Mouse (Mus musculus) heart, postnatal 0 days (tissue): ENCODE measurements around the gene Pard3. TPM values are rescaled to one million over a fixed set of nuclear protein-coding genes. Genes with fewer than 3 reads are reported as not detected.

Experiments
- ATAC-seq: fragments of 200-750 bp; cut with Nextera tagmentation; 2 replicates; pipeline ENCODE4 v1.8.0; 2017; ENCODE audit warnings: low read depth, moderate number of reproducible peaks, moderate library complexity; ENCODE audit not compliant: insufficient read depth
- DNase-seq: peaks from one replicate; pipeline ENCODE4 v3.0.0-alpha.2; 2016; ENCODE audit warnings: low spot score
- H3K27ac ChIP-seq: fragments of 300-500 bp; sonication (generic); 2 replicates; pipeline ENCODE4 v1.5.1; 2014; ENCODE audit warnings: low read depth, mild to moderate bottlenecking
- H3K27me3 ChIP-seq: fragments of 300-500 bp; sonication (generic); 2 replicates; pipeline ENCODE4 v1.6.1; 2014; ENCODE audit warnings: low read length, mixed read lengths; ENCODE audit not compliant: control insufficient read depth, insufficient read depth
- H3K36me3 ChIP-seq: fragments of 300-500 bp; sonication (generic); replicated peaks from 2 replicates; pipeline ENCODE4 v1.6.1; 2014; ENCODE audit warnings: low read length, mixed read lengths; ENCODE audit not compliant: control insufficient read depth, insufficient read depth
- H3K4me1 ChIP-seq: fragments of 300-500 bp; sonication (generic); 2 replicates; pipeline ENCODE4 v1.6.1; 2014; ENCODE audit warnings: antibody characterized with exemption; ENCODE audit not compliant: control insufficient read depth, insufficient read depth
- H3K4me2 ChIP-seq: fragments of 300-500 bp; sonication (generic); 2 replicates; pipeline ENCODE4 v1.6.1; 2014; ENCODE audit warnings: low read depth, mild to moderate bottlenecking, low read length, moderate library complexity
- H3K4me3 ChIP-seq: fragments of 300-500 bp; sonication (generic); 2 replicates; pipeline ENCODE4 v1.5.1; 2014; ENCODE audit warnings: low read depth, low read length
- H3K9ac ChIP-seq: fragments of 300-500 bp; sonication (generic); replicated peaks from 2 replicates; pipeline ENCODE4 v1.6.1; 2014; ENCODE audit warnings: low read depth, low read length, mixed read lengths
- H3K9me3 ChIP-seq: fragments of 300-500 bp; sonication (generic); replicated peaks from 2 replicates; pipeline ENCODE4 v1.6.1; 2016; ENCODE audit warnings: low read length; ENCODE audit not compliant: control insufficient read depth
- CTCF ChIP-seq: IDR thresholded peaks from 2 replicates; pipeline ENCODE4 v1.5.1; 2016; ENCODE audit warnings: antibody characterized with exemption, control low read depth, low read depth
- EP300 ChIP-seq: IDR thresholded peaks from 2 replicates; pipeline ENCODE4 v1.6.1; 2016; ENCODE audit warnings: antibody characterized with exemption, low read depth
- WGBS: fragments of 180-500 bp; shearing (Covaris S2); extraction: QIAGEN DNeasy Blood & Tissue Kit; methylation state at CpG from one replicate; pipeline ENCODE4 v1.1.7; 2014; 5-methylcytosine and 5-hydroxymethylcytosine counted together
- polyA plus RNA-seq: library from polyadenylated mRNA; unstranded; fragments of >200 nt; fragmentation: Nextera tagmentation; extraction: Ambion mirVana; gene quantifications from 2 replicates; pipeline ENCODE4 v1.2.1, GENCODE M21; 2015
- total RNA-seq: library from RNA; depleted of rRNA; stranded (reverse); fragments of >200 nt; gene quantifications from 2 replicates; pipeline ENCODE4 v1.2.3, GENCODE M21; 2014; ENCODE audit warnings: low replicate concordance

The Pard3 gene
- total and polyA plus RNA-seq, 2 experiments from 2014 or later: 9.2 to 13.8 TPM

DNA sequence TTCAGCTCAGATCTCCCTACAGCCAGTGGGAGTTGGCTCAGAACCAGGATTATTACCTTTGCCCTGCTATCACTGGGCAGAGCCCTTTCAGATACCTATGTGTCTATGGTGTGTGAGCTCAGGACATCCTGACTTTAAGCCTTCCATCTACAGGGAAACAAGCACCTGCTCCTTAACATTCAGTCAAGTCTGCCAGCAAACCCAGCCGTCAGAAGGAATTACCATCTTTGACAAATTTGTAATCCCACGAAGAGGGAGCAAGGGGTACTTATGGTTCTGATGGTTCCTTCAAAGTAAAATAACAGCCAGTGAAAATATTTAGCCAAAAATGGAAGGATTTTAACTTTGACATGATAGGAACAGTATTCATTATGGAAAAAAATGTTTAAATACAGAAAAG lies 466.1 kb downstream of the Pard3 start:
- DNase-seq (no peak), ATAC-seq (no peak)
- H3K4me2 ChIP-seq: no peak overlapping the region
- no peaks in the 10 kb centered on the region for H3K4me1 ChIP-seq
- 90% methylated on average over 2 of the region's 2 CpGs for WGBS
- H3K9ac ChIP-seq: no peak overlapping the region
- no peaks in the 10 kb centered on the region for H3K9me3 ChIP-seq
- TF ChIP-seq EP300: no peak
- TF ChIP-seq CTCF: no peak
- no peak overlapping the region for H3K27ac ChIP-seq
- H3K4me3 ChIP-seq: no peak overlapping the region
- H3K36me3 ChIP-seq: no peaks in the 10 kb centered on the region
- no peaks in the 10 kb centered on the region for H3K27me3 ChIP-seq

DNA sequence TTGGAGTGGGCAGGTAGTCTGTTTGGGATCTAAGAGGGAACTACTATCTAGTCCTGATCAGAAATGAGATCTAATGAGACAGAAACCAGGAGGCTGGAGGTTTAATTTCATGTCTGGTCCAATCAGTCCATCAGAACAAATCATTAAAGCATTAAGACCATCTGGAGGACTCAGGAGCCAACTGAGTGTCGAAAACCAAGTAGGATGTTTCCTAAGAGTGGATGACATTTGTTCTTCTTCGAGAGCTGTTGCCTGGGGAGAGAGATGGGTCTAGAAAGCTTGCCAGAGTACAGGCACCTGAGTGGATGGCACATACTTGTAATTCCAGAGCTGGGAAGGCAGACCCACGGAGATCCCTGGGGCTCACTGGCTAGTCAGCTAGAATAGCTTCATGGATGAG lies 468.2 kb downstream of the Pard3 start:
- ATAC-seq: no peak

DNA sequence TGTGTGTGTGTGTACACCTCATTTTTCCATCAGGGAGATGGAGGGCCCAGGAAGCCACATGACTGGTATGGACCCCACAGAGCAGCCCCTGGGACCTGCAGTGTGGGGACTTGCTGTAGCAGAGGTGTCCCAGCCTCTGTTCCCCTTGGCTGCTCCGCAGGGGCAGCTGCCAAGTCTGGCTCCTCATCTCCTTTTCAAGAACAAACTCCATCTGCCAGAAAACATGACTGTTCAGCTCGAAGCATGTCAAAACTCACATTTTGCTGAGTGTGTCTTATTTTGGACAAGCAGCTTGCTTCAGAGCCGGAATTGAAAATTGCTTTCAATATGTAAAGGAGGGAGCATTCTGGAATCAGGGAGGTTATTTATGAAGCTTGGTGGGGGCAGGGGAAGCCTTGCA lies 471.1 kb downstream of the Pard3 start:
- no peak overlapping the region for H3K27ac ChIP-seq
- ATAC-seq: no peak
- no peak overlapping the region for H3K4me2 ChIP-seq
- H3K36me3 ChIP-seq: no peaks in the 10 kb centered on the region
- no peaks in the 10 kb centered on the region for H3K9me3 ChIP-seq
- no peak for DNase-seq
- 65% methylated on average over 3 of the region's 3 CpGs for WGBS
- TF ChIP-seq EP300 (no peak), CTCF (no peak)
- H3K4me1 ChIP-seq: no peaks in the 10 kb centered on the region
- no peak overlapping the region for H3K9ac ChIP-seq
- H3K4me3 ChIP-seq: no peak overlapping the region
- H3K27me3 ChIP-seq: no peaks in the 10 kb centered on the region

More for the DNA sequence above, 468.2 kb downstream of the Pard3 start:
- Histone ChIP-seq H3K27ac (no peak overlapping the region), H3K9ac (no peak overlapping the region), H3K4me1 (no peaks in the 10 kb centered on the region), H3K27me3 (no peaks in the 10 kb centered on the region), H3K9me3 (no peaks in the 10 kb centered on the region), H3K4me3 (no peak overlapping the region), H3K36me3 (no peaks in the 10 kb centered on the region), H3K4me2 (no peak overlapping the region)
- 57% methylated on average over 3 of the region's 3 CpGs for WGBS
- TF ChIP-seq EP300 (no peak), CTCF (no peak)
- no peak for DNase-seq

DNA sequence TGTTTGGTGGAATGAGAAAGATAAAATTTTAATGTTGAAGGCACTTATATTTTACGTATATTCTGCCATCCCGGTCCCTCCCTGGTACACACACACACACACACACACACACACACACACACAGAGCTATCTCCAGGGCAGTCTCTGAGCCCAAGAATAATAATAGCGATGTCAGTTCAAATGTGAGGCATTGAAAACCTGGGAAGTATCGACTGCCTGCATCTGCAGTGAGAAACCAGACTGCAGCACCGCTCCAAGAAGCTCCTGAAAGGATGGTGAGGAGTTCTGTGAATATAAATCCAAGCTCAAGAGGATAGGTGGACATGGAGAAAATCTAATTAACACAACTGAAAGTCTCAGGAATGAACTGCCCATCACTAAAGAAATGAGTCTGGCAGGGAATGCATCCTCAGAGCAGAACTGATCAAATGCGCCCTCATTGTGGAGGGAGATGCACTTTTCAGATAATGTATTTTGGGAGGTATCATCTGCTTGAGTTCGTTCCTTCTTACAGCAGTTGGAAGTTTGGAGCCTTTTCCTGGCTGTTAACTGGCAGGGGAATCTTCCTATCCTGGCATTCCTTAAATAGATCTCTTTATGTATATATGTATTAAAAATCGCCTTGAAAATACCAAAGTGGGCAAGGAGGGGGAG lies 471.6 kb downstream of the Pard3 start:
- Histone ChIP-seq H3K4me3 (no peak overlapping the region), H3K27me3 (no peaks in the 10 kb centered on the region), H3K9me3 (no peaks in the 10 kb centered on the region), H3K27ac (no peak overlapping the region), H3K4me1 (no peaks in the 10 kb centered on the region), H3K9ac (no peak overlapping the region), H3K36me3 (no peaks in the 10 kb centered on the region), H3K4me2 (no peak overlapping the region)
- ATAC-seq: no peak
- DNase-seq: no peak
- TF ChIP-seq EP300 (no peak), CTCF (no peak)
- 78% methylated on average over 8 of the region's 8 CpGs for WGBS

DNA sequence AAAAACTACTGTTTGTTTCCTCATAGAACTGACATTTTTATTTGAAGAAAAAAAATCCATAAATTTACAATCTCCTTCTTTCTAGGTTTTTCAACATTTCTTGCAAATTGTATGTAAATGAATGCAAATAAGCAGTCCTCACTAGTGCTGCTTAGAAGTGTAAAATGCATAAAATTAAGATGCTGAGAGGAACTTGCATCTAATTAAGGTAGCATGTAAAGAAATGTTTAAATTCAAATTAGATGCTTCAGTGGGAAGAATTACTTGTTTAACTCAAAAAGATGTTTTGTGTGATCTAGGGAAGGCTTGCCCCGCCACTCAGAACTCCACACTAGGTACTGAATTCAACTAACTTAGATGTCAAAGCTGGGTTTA lies 472.1 kb downstream of the Pard3 start:
- no peaks in the 10 kb centered on the region for H3K36me3 ChIP-seq
- no peak for DNase-seq
- no peak for ATAC-seq
- H3K4me1 ChIP-seq: no peaks in the 10 kb centered on the region
- H3K9me3 ChIP-seq: no peaks in the 10 kb centered on the region
- H3K4me2 ChIP-seq: no peak overlapping the region
- no peak overlapping the region for H3K27ac ChIP-seq
- no peak overlapping the region for H3K4me3 ChIP-seq
- TF ChIP-seq CTCF (no peak), EP300 (no peak)
- WGBS: 97% methylated on average over 1 of the region's 1 CpGs
- no peak overlapping the region for H3K9ac ChIP-seq
- H3K27me3 ChIP-seq: no peaks in the 10 kb centered on the region

DNA sequence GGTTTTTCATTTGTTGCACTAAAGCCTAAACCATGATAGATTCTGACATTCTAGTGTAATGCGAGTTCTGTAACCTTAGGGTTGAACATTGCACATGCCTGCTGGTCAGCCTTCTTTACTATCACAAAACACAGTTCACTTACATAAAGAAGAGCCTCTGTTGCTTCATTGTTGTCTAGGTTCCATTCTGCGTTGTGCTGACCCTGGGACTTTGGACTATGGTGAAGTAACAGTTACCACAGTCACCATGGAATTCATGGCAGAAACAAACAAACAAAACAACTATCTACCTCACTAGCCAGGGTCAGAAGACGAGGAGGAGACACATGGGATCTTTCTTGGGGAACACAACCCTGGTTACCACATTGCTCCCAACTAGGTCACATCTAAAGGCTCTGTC lies 476.1 kb downstream of the Pard3 start:
- DNase-seq: no peak
- Histone ChIP-seq H3K27me3 (no peaks in the 10 kb centered on the region), H3K9me3 (no peaks in the 10 kb centered on the region), H3K9ac (no peak overlapping the region), H3K4me1 (peaks cover 16% of the 10 kb centered on the region), H3K27ac (no peak overlapping the region), H3K4me3 (no peak overlapping the region), H3K36me3 (no peaks in the 10 kb centered on the region), H3K4me2 (no peak overlapping the region)
- TF ChIP-seq EP300: no peak
- TF ChIP-seq CTCF: no peak
- ATAC-seq: no peak
- WGBS: 90% methylated on average over 3 of the region's 3 CpGs
